Mouse (Mus musculus) lung, postnatal 10 days (tissue): ENCODE results near the gene Med12l.

Experiments used
- DNase-seq: peaks from one replicate; pipeline ENCODE4 v3.0.0; 2021

Gene Med12l

DNA sequence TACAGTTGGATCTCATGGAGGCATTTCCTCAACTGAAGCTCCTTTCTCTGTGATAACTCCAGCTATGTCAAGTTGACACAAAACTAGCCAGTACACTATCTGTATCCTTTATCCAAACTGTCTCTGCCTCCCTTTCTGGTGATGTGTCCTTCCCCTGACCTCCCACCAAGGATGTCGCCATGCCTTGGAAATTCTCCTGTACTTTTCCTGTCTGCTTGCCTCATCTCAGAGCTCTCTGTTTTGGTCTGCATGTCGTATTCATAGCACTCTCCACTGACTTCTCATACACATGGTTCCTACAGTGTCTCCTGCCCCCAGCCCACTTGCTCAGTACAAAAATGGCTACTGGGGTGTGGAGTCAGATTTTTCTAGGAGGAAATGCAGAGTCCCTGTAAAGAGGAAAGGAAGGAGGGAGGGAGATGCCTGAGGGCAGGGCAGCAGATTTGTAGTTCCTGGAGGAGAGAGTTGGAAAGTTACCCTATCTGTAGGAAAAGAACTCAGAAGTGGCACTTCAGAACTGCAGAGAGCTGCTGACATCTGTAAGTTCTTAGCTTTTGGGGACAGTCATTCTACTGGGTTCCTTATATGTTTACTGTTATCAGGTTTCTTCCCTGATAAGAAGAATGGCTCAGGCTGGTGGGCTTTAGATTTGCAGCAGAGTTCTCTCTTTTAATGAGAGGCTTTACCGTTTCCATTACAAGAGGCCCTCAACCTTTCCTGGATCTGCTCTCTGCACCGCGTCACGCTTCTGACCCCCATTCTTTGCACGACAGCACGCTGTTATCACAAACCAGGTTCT is 136.1 kb downstream of the Med12l start:
- DNase-seq: peak; percentile 47

- DNase-seq: no peak
Observed at GRCm38 (mm10) chr3:59145194-59145593, 139.6 kb downstream of the Med12l start.

- no peak for DNase-seq
Observed at GRCm38 (mm10) chr3:59149646-59150045, 144.0 kb downstream of the Med12l start.

DNA sequence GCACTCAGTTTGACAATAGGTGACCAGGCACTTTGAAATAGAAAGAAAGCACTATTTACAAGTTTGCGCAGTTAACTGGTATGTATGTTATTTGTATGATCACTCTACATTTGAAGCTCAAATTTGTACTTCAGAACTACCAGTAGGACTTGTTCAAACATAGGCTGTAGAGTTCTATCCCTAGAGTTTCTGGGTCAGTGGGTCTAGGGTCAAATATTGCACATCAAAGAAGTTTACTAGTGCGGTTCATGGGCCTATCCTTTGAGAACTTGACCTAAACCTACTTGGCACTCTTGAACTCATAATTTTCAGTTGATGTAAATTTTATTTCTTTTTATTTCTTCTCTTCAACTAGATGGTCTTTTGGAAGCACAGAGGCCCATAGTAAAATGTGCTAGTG is 145.0 kb downstream of the Med12l start:
- DNase-seq: no peak

GRCm38 (mm10) chr3:59153424-59153823 is 147.8 kb downstream of the Med12l start, which contains the start of gene P2ry14:
TSS of gene P2ry14 (minus strand) at chr3:59153618.
- peak; percentile 32 for DNase-seq

- no peak for DNase-seq
Observed at GRCm38 (mm10) chr3:59154888-59155287, 149.3 kb downstream of the Med12l start.

GRCm38 (mm10) chr3:59155404-59155803 is 149.8 kb downstream of the Med12l start:
- no peak for DNase-seq

DNA sequence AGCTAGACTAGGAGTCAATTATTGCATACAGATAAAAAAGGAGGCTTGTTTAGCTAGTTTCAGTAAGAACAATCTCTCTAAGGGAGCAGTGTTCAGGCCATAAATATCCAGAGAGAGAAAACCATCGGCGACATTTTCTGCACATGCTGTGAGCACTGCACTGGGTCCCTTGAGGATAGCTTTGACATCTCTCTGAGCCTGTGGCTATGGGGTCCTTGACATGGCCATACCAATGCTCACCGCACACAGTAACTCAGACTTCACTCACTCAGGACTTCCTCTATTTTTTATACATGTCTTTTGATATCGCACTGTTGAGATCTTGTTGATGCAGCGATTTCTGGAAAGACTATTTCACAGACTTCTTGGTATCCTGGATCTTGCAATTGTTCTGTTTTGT is 151.4 kb downstream of the Med12l start:
- no peak for DNase-seq

DNA sequence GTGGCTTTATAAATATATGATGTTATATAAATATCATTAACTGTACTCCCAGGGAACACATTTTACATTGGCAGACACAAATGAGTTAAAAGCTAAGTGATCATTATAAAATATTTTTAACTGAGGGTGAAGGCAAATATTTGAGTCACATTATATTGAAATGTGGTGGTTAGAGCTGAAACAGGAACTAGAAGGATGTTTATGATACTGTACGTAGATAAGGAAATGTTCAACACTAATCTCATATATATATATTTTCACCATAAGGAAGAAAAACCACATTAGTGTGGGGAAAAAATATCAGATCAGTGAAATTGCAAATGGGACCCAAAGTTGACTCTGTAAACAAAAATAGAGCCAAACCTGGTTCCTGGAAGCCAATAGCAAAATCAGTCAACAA is 154.8 kb downstream of the Med12l start:
- no peak for DNase-seq

DNA sequence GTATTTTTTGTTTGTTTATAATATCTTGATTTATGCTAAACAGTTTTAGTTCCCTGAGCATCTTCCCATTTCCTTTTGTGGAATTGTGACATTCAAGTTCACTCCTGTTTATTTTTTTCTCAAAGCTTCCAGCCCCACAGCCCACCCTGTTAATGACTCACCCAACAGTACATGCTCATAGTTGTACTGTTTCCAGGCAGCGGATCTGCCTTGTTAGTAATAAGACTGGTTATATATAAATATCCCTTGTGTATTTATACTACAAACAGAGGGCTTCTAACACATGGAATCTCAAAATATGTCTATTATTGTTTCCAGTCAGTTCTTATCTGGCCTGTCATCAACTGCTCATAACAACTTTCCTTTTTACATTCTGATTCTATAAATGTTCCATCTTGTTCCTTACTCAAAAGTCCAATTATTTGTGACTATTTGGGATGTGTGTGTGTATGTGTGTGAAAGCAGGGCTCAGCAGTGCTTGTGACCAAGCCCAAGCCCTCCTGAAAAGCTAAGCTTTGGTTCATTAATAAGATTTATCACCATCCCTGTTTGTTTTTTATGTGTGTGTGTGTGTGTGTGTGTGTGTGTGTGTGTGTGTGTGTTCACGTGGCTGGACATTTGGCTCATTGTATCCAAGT is 161.9 kb downstream of the Med12l start:
- DNase-seq: peak; percentile 69

- DNase-seq: peak; percentile 13
Observed at GRCm38 (mm10) chr3:59168476-59168875, 162.9 kb downstream of the Med12l start.

GRCm38 (mm10) chr3:59169215-59169614 is 163.6 kb downstream of the Med12l start:
- DNase-seq: no peak

DNA sequence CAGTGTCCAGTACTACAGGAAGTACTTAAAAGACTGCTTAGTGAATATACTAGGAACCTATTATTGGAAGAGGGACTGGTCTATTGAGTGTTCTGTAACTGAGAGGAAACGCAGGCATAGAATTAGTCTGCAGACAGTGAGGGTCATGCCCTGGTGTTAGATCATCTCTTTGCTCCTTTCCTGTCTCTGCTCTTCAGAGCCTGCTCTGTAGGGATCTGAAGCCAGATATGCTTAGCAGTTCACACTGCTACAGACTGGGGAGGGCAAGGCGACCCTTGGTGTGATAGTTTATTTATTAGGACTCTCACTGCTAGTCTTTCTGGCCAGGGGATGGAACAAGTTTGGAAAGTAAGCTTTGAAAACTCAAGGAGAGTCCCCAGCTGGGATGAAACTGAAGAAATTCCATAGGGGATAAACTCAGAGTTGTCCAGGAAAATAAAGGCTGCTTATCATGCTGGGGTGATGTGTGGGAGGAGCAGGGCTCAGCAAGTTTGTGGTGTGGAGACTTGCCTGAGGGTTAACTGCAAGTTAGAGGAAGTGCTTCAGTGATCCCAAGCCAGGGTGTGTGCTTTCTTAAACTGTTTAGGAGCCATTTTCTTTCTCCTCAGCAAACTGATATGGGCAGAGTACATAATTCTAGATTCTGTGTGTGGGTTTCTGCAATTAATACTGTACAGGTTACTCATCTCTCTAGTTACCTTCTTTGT is 164.4 kb downstream of the Med12l start:
- DNase-seq: no peak

- peak; percentile 21 for DNase-seq
Observed at GRCm38 (mm10) chr3:59174426-59175154, 169.0 kb downstream of the Med12l start.

DNA sequence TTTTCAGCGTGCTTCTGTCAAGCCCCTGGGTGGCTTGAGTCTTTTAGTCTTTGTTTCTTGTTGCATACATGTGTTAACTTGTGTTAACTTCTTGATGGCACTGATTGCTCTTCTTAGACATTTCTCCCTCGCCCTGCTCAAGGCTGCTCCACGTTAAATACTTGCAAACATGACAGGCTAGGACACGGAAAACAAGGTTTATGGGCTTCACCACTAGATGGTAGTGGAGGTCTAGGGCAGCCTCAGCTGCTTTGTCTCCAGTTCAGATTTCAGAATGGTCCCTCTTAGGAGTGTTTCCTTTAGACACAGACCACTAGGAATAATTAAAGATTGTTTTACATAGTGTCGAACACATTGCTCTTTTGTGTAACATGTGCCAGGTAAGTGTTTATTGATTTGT is 169.6 kb downstream of the Med12l start:
- DNase-seq: peak; percentile 78

- DNase-seq: no peak
Observed at GRCm38 (mm10) chr3:59176871-59177270, 171.2 kb downstream of the Med12l start.

- peak; percentile 49 for DNase-seq
Observed at GRCm38 (mm10) chr3:59181134-59181533, 175.5 kb downstream of the Med12l start.

GRCm38 (mm10) chr3:59182129-59182528 is 176.5 kb downstream of the Med12l start:
- no peak for DNase-seq

DNA sequence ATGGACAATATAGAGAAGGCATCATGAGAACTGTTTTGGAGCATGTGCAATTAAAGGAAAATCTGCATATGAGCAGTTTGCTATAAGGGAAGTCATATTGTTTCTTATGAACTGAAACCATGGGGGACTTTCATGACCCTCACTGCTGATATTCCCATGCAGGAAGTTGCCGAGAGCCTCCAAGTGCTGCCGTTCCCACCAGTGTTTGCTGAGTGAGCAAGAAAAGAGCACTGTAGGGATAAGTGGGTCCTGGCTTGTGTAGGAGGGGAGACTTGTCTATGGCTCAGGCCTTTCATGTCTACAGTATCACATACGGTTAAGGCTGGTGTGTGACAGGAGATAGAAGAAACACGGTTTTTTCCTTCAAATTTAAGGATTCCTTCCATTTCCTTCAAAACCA is 180.0 kb downstream of the Med12l start:
- no peak for DNase-seq

DNA sequence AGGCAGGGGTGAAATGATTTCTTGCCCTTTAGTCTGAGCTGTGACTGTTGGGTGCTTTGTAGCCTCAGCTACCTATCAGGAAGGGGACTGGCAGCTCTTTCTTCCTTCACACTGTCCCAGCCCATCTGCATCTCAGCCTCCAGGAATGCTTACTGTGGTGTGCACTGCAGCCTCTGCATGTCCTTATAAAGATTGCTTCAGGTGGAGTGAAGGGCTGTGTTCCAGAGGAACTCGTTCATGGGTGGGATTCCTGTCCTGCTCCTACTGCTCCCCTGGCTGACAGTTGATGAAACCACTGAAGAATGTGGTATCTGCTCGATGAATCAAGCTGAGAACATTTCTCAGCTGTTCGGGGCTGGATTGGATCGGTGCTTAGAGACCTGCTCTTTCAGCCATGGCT is 181.7 kb downstream of the Med12l start:
- DNase-seq: no peak

DNA sequence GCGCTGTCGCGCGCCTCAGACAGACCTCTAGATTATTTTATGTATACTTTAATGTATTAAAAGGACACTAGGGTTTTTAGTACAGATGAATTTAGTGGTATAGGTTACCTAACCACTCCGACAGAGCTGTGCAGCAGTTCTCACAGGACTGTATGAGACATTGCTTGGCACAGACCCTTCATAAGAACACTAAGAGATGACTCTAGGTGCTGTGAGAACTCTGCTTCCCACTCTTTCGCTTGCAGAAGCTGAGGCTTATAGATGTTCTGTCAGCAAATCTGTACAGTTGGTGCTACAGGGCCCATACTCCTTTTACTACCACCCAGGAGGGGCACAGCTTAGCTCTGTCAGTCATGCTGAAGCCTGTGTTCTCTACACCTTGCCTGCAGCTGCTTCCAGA is 186.0 kb downstream of the Med12l start:
- DNase-seq: no peak

DNA sequence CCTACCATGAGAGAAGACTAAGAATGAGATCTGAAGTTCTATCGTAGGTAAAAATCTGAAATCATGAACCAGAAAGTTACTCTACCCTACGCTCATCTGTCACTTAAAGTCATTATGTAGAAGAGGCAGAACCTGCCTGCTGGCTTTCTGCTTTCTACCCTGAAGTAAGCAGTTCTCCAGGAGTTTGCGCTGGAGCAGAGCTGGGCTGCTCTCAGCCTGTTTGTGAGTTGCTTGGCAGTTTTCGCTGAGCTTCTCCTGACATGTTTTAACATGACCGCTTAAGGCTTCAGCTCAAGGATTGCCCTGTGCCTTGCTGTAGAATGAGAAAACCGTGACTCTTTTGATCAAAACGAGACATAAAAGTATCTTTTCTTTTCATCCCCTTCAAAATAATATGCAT is 188.5 kb downstream of the Med12l start:
- DNase-seq: no peak

DNA sequence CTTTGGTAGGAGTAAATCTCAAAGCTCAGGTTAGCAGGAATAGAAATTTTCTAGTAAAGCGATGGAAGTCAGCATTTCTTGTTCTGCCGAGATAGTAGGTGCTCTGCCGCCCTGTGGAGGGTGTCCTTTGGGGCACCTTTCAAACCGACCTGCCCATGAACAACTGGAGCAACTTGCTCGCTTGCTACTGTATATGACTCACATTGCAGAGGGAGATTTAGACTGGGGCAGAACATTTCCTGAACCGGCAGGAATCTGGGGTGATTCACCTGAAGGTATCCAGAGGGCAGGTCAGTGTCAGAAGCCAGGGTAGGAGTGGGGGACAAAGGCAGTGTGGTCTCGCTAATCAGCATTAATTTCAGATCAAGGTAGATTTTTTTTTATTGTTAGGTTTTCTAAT is 189.3 kb downstream of the Med12l start, which contains the start of gene Gpr87:
TSS of gene Gpr87 (minus strand) at position 167 of the 400 bp plus-strand sequence.
- DNase-seq: no peak
